Mouse (Mus musculus): ENCODE results near the gene Haus7. TPM values are rescaled to one million over a fixed set of nuclear protein-coding genes. Genes with fewer than 3 reads are reported as not detected.

The Haus7 gene
- total and polyA plus RNA-seq, 3 experiments: 4.3 to 6.0 (median 5.5) TPM

DNA sequence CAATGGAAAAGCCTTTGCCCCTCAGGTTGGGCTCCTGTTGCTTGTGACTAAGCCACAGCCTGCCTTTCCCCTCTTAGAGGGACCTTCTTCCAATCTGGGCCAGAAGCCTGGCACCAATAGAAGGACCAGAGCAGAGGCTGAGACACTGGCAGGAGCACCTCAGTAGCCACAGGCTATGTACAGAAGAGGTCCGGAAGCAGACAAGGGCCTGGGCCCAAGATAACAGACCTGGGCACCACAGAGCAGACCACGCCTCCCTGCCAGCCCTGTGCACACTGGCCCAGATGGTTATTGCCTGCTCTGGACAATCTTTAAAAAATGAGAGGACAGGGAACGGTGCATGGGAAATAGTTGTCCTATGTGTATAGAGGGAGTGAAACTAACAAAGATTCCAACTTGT is 12.9 kb upstream of the Haus7 start:
- intact Hi-C loops (cut with DNase I): no loop called here
- Histone ChIP-seq H3K4me1 (ENCODE audit: control insufficient read depth, insufficient read depth, low read length) (peaks cover 9% of the 10 kb centered on the region), H3K27ac (no peak overlapping the region), H3K36me3 (ENCODE audit: control insufficient read depth, insufficient read depth, low read length) (no peaks in the 10 kb centered on the region), H3K79me2 (replicated peaks; ENCODE audit: control insufficient read depth, insufficient read depth, low read length) (no peaks in the 10 kb centered on the region), H3K4me3 (no peak overlapping the region), H3K27me3 (ENCODE audit: control insufficient read depth, insufficient read depth, low read length) (no peaks in the 10 kb centered on the region), H3K9ac (ENCODE audit: low read depth, low read length) (no peak overlapping the region)
- WGBS: 84% methylated on average over 3 of the region's 3 CpGs
- TF ChIP-seq CTCF (IDR thresholded peaks at IDR 0.05): no peak
- TF ChIP-seq POLR2A (IDR thresholded peaks at IDR 0.05; ENCODE audit: insufficient read depth, low read depth, low read length): no peak
- TF ChIP-seq EP300 (IDR thresholded peaks at IDR 0.05; ENCODE audit: insufficient read depth, low read depth, low read length): no peak
- DNase-seq: no peak

DNA sequence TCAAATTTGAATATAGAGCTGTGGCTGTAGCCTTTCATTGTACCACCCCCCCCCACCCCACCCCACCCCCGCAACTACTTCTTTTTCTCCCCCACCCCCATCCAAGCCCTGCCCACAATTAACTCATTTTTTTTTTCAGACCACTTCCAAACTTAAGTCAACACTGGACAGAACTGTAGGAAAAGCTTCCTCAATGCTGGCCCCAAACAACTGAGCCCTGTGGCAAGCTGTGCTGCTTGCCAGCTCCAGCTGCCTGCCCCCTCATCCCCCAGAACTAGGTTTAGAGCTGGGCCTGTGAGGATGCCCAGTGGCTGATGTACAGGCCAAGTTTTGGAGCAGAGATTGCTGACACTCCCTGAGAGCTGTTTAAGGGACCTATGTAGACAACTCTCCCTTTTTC is 9.9 kb upstream of the Haus7 start:
- H3K27me3 ChIP-seq (ENCODE audit: control insufficient read depth, insufficient read depth, low read length): no peaks in the 10 kb centered on the region
- no peak overlapping the region for H3K4me3 ChIP-seq
- no peak for DNase-seq
- intact Hi-C loops (cut with DNase I): no loop called here
- TF ChIP-seq POLR2A (IDR thresholded peaks at IDR 0.05; ENCODE audit: insufficient read depth, low read depth, low read length) (no peak), CTCF (IDR thresholded peaks at IDR 0.05) (no peak), EP300 (IDR thresholded peaks at IDR 0.05; ENCODE audit: insufficient read depth, low read depth, low read length) (no peak)
- WGBS: 50% methylated on average over 1 of the region's 1 CpGs
- H3K27ac ChIP-seq: no peak overlapping the region; the same call in 1 of the 2 replicates
- no peak overlapping the region for H3K9ac ChIP-seq (ENCODE audit: low read depth, low read length)
- no peaks in the 10 kb centered on the region for H3K36me3 ChIP-seq (ENCODE audit: control insufficient read depth, insufficient read depth, low read length)
- H3K79me2 ChIP-seq (replicated peaks; ENCODE audit: control insufficient read depth, insufficient read depth, low read length): no peaks in the 10 kb centered on the region
- peaks cover 4% of the 10 kb centered on the region; the same call in 1 of the 2 replicates for H3K4me1 ChIP-seq (ENCODE audit: control insufficient read depth, insufficient read depth, low read length)

DNA sequence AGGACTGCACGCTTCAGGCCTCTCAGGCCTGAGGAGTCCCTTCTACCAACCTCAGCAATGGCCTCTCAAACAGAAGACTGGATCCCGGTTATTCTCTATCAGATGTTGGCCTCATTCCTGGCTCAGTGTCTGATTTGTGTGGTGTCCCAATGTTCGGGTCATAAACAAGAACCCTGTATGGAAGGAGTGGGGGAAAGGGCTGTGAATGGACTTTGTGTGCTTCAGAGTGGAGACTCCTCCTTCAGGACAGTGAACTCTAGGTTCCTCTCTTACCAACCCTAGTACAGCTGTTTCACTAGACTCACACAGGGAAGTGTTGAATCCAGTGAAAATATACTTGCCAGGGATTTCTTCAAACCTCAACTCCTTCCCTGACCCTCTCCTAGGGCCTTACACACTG is 9.5 kb upstream of the Haus7 start:
- H3K4me1 ChIP-seq (ENCODE audit: control insufficient read depth, insufficient read depth, low read length): peaks cover 4% of the 10 kb centered on the region; the same call in 1 of the 2 replicates
- H3K27ac ChIP-seq: no peak overlapping the region; the same call in none of the 2 replicates
- TF ChIP-seq CTCF (IDR thresholded peaks at IDR 0.05) (no peak), POLR2A (IDR thresholded peaks at IDR 0.05; ENCODE audit: insufficient read depth, low read depth, low read length) (no peak)
- H3K27me3 ChIP-seq (ENCODE audit: control insufficient read depth, insufficient read depth, low read length): no peaks in the 10 kb centered on the region
- H3K4me3 ChIP-seq: no peak overlapping the region
- H3K36me3 ChIP-seq (ENCODE audit: control insufficient read depth, insufficient read depth, low read length): no peaks in the 10 kb centered on the region
- H3K9ac ChIP-seq (ENCODE audit: low read depth, low read length): no peak overlapping the region
- no peaks in the 10 kb centered on the region for H3K79me2 ChIP-seq (replicated peaks; ENCODE audit: control insufficient read depth, insufficient read depth, low read length)
- intact Hi-C loops (cut with DNase I): no loop called here
- no peak for DNase-seq
- WGBS: 58% methylated on average over 3 of the region's 3 CpGs

DNA sequence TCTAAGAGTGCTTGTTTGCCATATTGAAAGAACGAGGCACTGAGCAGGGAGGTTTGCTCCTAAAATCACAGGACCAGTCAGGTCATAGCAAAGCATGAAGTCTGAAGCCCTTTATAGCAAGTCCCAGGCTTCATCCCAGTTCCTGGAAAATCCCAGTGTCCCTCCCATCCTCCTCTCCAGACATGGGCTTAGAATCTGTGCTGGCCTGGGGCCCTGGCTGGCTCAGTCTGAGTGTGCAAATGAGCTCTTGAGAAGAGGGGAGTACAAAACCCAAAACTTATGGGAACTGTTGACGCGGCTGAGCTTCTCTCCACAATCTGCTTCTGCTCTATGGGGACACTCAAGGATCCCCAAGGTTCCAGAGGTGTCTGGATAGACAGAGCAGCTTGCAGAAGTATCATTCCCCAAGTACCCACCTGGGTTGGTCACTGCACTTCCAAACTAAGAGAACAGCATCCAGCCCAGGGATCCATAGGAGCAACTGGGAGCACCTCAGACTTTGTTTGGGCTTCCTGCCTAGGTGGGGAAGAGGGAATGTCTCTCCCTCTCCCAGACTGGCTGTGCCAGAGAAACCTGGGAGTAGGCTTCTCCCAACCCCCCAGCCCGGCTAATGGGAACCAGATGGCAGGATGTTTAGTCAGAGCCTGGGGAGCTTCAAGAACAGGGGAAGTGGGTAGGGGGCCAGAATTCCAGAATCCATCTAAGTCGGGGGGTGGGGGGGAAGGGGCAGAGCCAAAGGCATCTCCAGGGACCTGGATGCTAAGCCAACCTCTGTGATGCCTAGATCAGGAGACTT is 8.8 kb upstream of the Haus7 start:
- Histone ChIP-seq H3K4me3 (no peak overlapping the region), H3K27me3 (ENCODE audit: control insufficient read depth, insufficient read depth, low read length) (no peaks in the 10 kb centered on the region), H3K4me1 (ENCODE audit: control insufficient read depth, insufficient read depth, low read length) (peaks cover 4% of the 10 kb centered on the region; the same call in 1 of the 2 replicates), H3K36me3 (ENCODE audit: control insufficient read depth, insufficient read depth, low read length) (no peaks in the 10 kb centered on the region), H3K79me2 (replicated peaks; ENCODE audit: control insufficient read depth, insufficient read depth, low read length) (no peaks in the 10 kb centered on the region), H3K27ac (peak overlapping the region; percentile 64), H3K9ac (ENCODE audit: low read depth, low read length) (no peak overlapping the region)
- DNase-seq: peak; percentile 55
- intact Hi-C loops (cut with DNase I): no loop called here
- TF ChIP-seq POLR2A (IDR thresholded peaks at IDR 0.05; ENCODE audit: insufficient read depth, low read depth, low read length) (no peak), EP300 (IDR thresholded peaks at IDR 0.05; ENCODE audit: insufficient read depth, low read depth, low read length) (no peak), CTCF (IDR thresholded peaks at IDR 0.05) (no peak)
- WGBS: 48% methylated on average over 5 of the region's 5 CpGs

DNA sequence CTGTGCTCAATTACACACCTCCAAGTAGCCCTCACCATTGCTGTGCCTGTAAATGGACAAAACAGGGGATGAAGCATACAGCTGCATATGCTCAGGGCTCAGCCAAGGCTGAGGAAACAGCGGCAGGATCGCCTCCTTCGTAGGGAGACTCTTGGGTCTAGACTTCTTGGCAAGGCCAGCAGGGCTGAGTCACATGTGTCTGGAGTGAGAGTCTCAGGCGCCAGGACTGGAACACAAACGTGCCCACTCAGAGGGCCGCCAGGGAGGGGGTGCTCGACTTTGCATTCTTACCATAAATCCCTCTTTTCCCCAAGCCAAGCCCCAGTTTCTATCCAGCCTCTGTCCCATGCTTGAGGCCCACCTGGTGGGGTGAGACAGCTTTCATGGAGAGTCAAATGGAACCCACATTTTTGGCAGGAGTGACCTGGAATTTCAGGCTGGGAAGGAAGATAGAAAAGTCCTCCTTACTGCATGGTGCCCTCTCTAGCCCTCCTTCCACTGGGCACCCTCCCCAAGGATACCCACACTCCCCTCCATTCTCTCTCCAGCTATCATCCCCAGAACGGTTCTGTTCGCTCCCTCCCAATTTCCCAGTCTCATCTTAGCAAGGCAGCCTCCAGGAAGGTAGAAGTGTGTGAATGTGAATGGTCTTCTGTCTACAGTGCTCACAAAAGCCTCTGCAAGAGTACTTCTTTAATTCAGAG is 6.8 kb upstream of the Haus7 start:
- Histone ChIP-seq H3K4me1 (ENCODE audit: control insufficient read depth, insufficient read depth, low read length) (peaks cover 4% of the 10 kb centered on the region; the same call in 1 of the 2 replicates), H3K9ac (ENCODE audit: low read depth, low read length) (no peak overlapping the region), H3K27me3 (ENCODE audit: control insufficient read depth, insufficient read depth, low read length) (no peaks in the 10 kb centered on the region), H3K36me3 (ENCODE audit: control insufficient read depth, insufficient read depth, low read length) (no peaks in the 10 kb centered on the region), H3K4me3 (no peak overlapping the region), H3K27ac (peak overlapping the region; percentile 17; the same call in 1 of the 2 replicates), H3K79me2 (replicated peaks; ENCODE audit: control insufficient read depth, insufficient read depth, low read length) (no peaks in the 10 kb centered on the region)
- 44% methylated on average over 9 of the region's 9 CpGs for WGBS
- intact Hi-C loops (cut with DNase I): no loop called here
- TF ChIP-seq EP300 (IDR thresholded peaks at IDR 0.05; ENCODE audit: insufficient read depth, low read depth, low read length): no peak
- DNase-seq: peak; percentile 53 to 69

DNA sequence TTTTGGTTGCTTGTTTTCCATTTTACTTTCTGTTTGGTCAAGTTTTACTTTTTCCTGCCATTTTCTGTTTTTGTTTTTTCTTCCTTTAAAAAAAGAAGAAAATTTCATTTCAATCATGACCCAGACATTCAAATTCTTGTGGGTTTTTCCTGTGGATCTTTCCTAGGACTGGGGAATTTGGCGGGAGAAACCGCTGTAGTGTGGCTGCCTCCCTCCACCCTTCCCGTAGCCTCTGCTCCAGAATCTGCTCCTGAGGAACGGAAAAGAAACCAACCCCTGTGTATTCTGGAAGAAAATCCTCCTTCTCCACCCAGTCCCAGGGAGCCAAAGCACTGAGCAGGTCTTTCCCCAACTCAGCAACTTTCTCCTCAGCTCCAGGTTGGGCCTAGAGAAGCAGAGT is 1.9 kb upstream of the Haus7 start:
- Histone ChIP-seq H3K4me3 (no peak overlapping the region), H3K79me2 (replicated peaks; ENCODE audit: control insufficient read depth, insufficient read depth, low read length) (no peaks in the 10 kb centered on the region), H3K36me3 (ENCODE audit: control insufficient read depth, insufficient read depth, low read length) (no peaks in the 10 kb centered on the region), H3K27ac (no peak overlapping the region), H3K4me1 (ENCODE audit: control insufficient read depth, insufficient read depth, low read length) (peaks cover 2% of the 10 kb centered on the region; the same call in 1 of the 2 replicates), H3K27me3 (ENCODE audit: control insufficient read depth, insufficient read depth, low read length) (no peaks in the 10 kb centered on the region), H3K9ac (ENCODE audit: low read depth, low read length) (no peak overlapping the region)
- no peak for DNase-seq
- TF ChIP-seq EP300 (IDR thresholded peaks at IDR 0.05; ENCODE audit: insufficient read depth, low read depth, low read length) (no peak), POLR2A (IDR thresholded peaks at IDR 0.05; ENCODE audit: insufficient read depth, low read depth, low read length) (no peak), CTCF (IDR thresholded peaks at IDR 0.05) (no peak)
- WGBS: 61% methylated on average over 4 of the region's 4 CpGs
- intact Hi-C loops (cut with DNase I): no loop called here
